8 mouse cellular contexts compared by ENCODE assay signal in genomic region chr1:84695517-84696411, GRCm38 (mm10). TPM values are rescaled to one million over a fixed set of nuclear protein-coding genes. Genes with fewer than 3 reads are reported as not detected.
DNase-seq lines count a peak whose midpoint lies in the region; ATAC-seq lines count a peak whose summit lies in the region.

Dner (minus strand) TSS chr1:84696221.

- peak; percentile 91 for ATAC-seq in intestine, embryonic 14.5 days (replicated peaks; ENCODE audit: low FRiP score, low TSS enrichment, low read depth)
- ATAC-seq in megakaryocyte progenitor cell, adult 5-6 weeks (replicated peaks; ENCODE audit: poor library complexity): peak; percentile 94

- 0 out of 2 replicates have a peak, but pooled peaks cover 2% of the 10 kb centered on the region for H3K4me1 ChIP-seq in intestine, embryonic 14.5 days (replicated peaks; ENCODE audit: control insufficient read depth, insufficient read depth, low read length)

- H3K27ac ChIP-seq in intestine, embryonic 14.5 days (ENCODE audit: low read depth): no peak within 1 kb of the TSS

- under 1% methylated on average over 73 of the region's 75 CpGs for WGBS in intestine, embryonic 14.5 days

- peak within 1 kb of the TSS; percentile 75 for H3K4me2 ChIP-seq in intestine, embryonic 14.5 days (ENCODE audit: low read length)

- peaks cover 23% of the 10 kb centered on the region for H3K27me3 ChIP-seq in intestine, embryonic 14.5 days (replicated peaks; ENCODE audit: control insufficient read depth, insufficient read depth, low read length)

- DNase-seq in adrenal gland, adult 8-10 months: peak; percentile 69
- peak; percentile 92 for DNase-seq in embryo, embryonic 11 days
- DNase-seq in gastrocnemius, postnatal 36 days: peak; percentile 36 to 66
- DNase-seq in intestine, embryonic 14.5 days (ENCODE audit: low spot score): peak; percentile 95
- peak; percentile 58 to 76 for DNase-seq in left cerebral cortex, postnatal 14 days (ENCODE audit: low spot score in 2 of 2)
- DNase-seq in right cerebral cortex, postnatal 25 days: peak; percentile 85
- peak; percentile 81 for DNase-seq in yolk sac, embryonic 10.5 days (ENCODE audit: low spot score)

- H3K9ac ChIP-seq in intestine, embryonic 14.5 days (ENCODE audit: low read length): no peak within 1 kb of the TSS

- H3K36me3 ChIP-seq in intestine, embryonic 14.5 days (ENCODE audit: control insufficient read depth, insufficient read depth, low read length): no peaks in the 10 kb centered on the region

- peak within 1 kb of the TSS; percentile 40 for H3K4me3 ChIP-seq in intestine, embryonic 14.5 days (ENCODE audit: low read depth, low read length)

- intact Hi-C loops in gastrocnemius, postnatal 36 days (cut with DNase I): no loop called here
- intact Hi-C loops in left cerebral cortex, postnatal 14 days (cut with DNase I): loop anchor here (5.0 to 10.0 kb wide), 6 partner anchors 73 to 968 kb away; no protein-coding TSS in a partner anchor

- H3K9me3 ChIP-seq in intestine, embryonic 14.5 days (ENCODE audit: control insufficient read depth, low read length): no peaks in the 10 kb centered on the region

RNA-seq across cellular contexts. Expression of gene Dner, which starts in this region (rescaled TPM):
- total RNA-seq in adrenal gland, adult 8-10 months (2022): 1 to 10 TPM; 5.0 to 9.6 (median 6.0) TPM
- not detected for total RNA-seq in gastrocnemius, postnatal 36 days (2021)
- 3.9 and 4.6 TPM in 2 replicates for polyA plus RNA-seq in intestine, embryonic 14.5 days (2014; fragmentation: Nextera tagmentation; extraction: Ambion mirVana)
- 100 to 1,000 TPM; 203 to 215 TPM for total RNA-seq in left cerebral cortex, postnatal 14 days (2021)
- total RNA-seq in megakaryocyte progenitor cell, adult 5-6 weeks (2015): 0.12 TPM in 1 of 2 replicates, not detected in the other
- not detected in 2 replicates for total RNA-seq in megakaryocyte progenitor cell, adult 5-6 weeks (2017)

Comparison
In these comparisons a context has a peak if more than half of its experiments do, and no peak if none do; other contexts are left out.
1. RNA of gene Dner (total RNA-seq): 203 to 215 TPM in left cerebral cortex, postnatal 14 days; 5.0 to 9.6 TPM in adrenal gland, adult 8-10 months, 0.12 TPM in megakaryocyte progenitor cell, adult 5-6 weeks and not detected in gastrocnemius, postnatal 36 days; every median in the first group is over 10 times any median in the second.
2. Peak in DNase-seq in gastrocnemius, postnatal 36 days; RNA of the gene not detected or under 1 TPM.
3. Peak in ATAC-seq in megakaryocyte progenitor cell, adult 5-6 weeks; RNA of the gene not detected or under 1 TPM.
4. Peak in every context shown above with its lines, with median percentiles within 50 percentile points of each other: DNase-seq.